Mouse (Mus musculus) limb, embryonic 14.5 days (tissue): ENCODE results near the gene Pparg. TPM values are rescaled to one million over a fixed set of nuclear protein-coding genes. Genes with fewer than 3 reads are reported as not detected.

Experiments used
- ATAC-seq: fragments of 200-750 bp; cut with Nextera tagmentation; 2 replicates; pipeline ENCODE4 v1.8.0; 2017; ENCODE audit warnings: low read depth, moderate number of reproducible peaks, moderate TSS enrichment; ENCODE audit not compliant: low FRiP score
- DNase-seq: peaks from one replicate; pipeline ENCODE4 v3.0.0-alpha.2; 2015; ENCODE audit warnings: low spot score
- H3K27ac ChIP-seq: fragments of 300-500 bp; sonication (generic); replicated peaks from 2 replicates; pipeline ENCODE4 v1.5.1; 2014; ENCODE audit warnings: low read depth, mild to moderate bottlenecking, low read length, moderate library complexity, mixed read lengths
- H3K27me3 ChIP-seq: fragments of 300-500 bp; sonication (generic); 2 replicates; pipeline ENCODE4 v1.6.1; 2014; ENCODE audit warnings: low read length, mixed read lengths; ENCODE audit not compliant: control insufficient read depth, insufficient read depth
- H3K36me3 ChIP-seq: fragments of 300-500 bp; sonication (generic); 2 replicates; pipeline ENCODE4 v1.6.1; 2014; ENCODE audit warnings: mild to moderate bottlenecking, low read length, moderate library complexity, mixed read lengths; ENCODE audit not compliant: control insufficient read depth, insufficient read depth
- H3K4me1 ChIP-seq: fragments of 300-500 bp; sonication (generic); 2 replicates; pipeline ENCODE4 v1.6.1; 2014; ENCODE audit warnings: antibody characterized with exemption, low read length, mixed read lengths; ENCODE audit not compliant: control insufficient read depth, insufficient read depth
- H3K4me2 ChIP-seq: fragments of 300-500 bp; sonication (generic); replicated peaks from 2 replicates; pipeline ENCODE4 v1.6.1; 2014; ENCODE audit warnings: low read depth, mild to moderate bottlenecking, low read length, moderate library complexity; ENCODE audit not compliant: severe bottlenecking
- H3K4me3 ChIP-seq: fragments of 300-500 bp; sonication (generic); replicated peaks from 2 replicates; pipeline ENCODE4 v1.5.1; 2014; ENCODE audit warnings: low read length
- H3K9ac ChIP-seq: fragments of 300-500 bp; sonication (generic); 2 replicates; pipeline ENCODE4 v1.6.1; 2014; ENCODE audit warnings: mild to moderate bottlenecking, low read depth, low read length, moderate library complexity; ENCODE audit not compliant: severe bottlenecking
- H3K9me3 ChIP-seq: fragments of 300-500 bp; sonication (generic); 2 replicates; pipeline ENCODE4 v1.6.1; 2016; ENCODE audit warnings: low read length; ENCODE audit not compliant: control insufficient read depth
- POLR2A ChIP-seq: fragments of 200-500 bp; IDR thresholded peaks from 2 replicates; pipeline ENCODE4 v1.8.0; 2012; ENCODE audit warnings: inconsistent platforms, mild to moderate bottlenecking, moderate library complexity, borderline replicate concordance; ENCODE audit not compliant: insufficient read depth, insufficient read length; ENCODE audit errors: extremely low read depth
- WGBS: fragments of 180-500 bp; shearing (Covaris S2); extraction: QIAGEN DNeasy Blood & Tissue Kit; methylation state at CpG from one replicate; pipeline ENCODE4 v1.1.7; 2014; 5-methylcytosine and 5-hydroxymethylcytosine counted together
- polyA plus RNA-seq, 2 experiments: library from polyadenylated mRNA; depleted of rRNA in 1 of 2; stranded (reverse) in 1 of 2; unstranded in 1 of 2; fragments of >200 nt; fragmentation: Nextera tagmentation in 1 of 2; extraction: Ambion mirVana in 1 of 2; gene quantifications; 2 replicates each; pipeline versions ENCODE4 v1.2.1 to v1.2.3; 2012 to 2014

Gene Pparg
- polyA plus RNA-seq, 2 experiments = 2.1 to 2.3 TPM

DNA sequence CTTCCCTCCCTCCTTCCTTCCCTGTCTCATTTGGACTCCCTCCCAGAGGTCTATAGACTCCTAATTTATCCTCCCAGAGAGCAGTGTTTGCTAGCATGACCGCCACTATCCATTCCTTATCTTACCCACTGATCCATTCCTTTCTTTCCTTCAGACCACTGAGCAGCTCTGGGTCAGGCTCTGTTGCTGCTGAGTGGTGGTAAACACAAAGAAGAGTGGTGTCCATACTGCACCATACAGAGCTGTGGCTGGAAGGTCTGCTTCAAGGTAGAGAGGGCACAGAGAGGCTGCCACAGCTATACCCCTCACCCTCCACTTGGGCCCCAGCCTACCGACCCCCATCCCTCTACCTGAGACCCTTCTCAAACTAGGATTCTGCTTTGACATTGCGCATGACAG lies 143.4 kb downstream of the Pparg start:
- DNase-seq = no peak
- Histone ChIP-seq H3K27ac (no peak overlapping the region), H3K9ac (no peak overlapping the region), H3K4me1 (no peaks in the 10 kb centered on the region), H3K4me2 (no peak overlapping the region), H3K4me3 (no peak overlapping the region), H3K27me3 (no peaks in the 10 kb centered on the region), H3K9me3 (peaks cover 4% of the 10 kb centered on the region; the same call in 1 of the 2 replicates), H3K36me3 (no peaks in the 10 kb centered on the region)
- no peak for ATAC-seq
- TF ChIP-seq POLR2A = no peak
- WGBS = 87% methylated on average over 3 of the region's 3 CpGs

DNA sequence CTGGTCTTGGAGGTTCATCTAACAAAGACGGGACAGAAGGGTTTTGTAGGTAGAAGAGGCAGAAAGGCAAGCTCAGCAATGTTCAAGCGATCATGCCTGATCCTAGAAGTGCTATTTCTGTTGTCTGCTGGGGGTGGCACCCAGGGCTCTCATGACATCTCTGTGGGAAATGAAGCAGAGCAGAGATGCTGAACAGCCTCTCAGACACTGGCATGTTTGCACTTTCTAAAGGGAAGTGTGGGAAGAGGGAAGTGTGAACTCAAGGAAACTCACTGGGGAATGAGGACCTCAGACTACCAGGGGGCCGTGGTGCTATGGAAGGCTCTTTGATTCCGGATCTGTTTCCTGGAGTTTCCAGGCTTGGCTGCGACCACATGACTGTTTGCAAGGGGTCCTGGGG lies 144.2 kb downstream of the Pparg start:
- no peaks in the 10 kb centered on the region for H3K4me1 ChIP-seq
- 84% methylated on average over 5 of the region's 5 CpGs for WGBS
- no peaks in the 10 kb centered on the region for H3K36me3 ChIP-seq
- H3K9ac ChIP-seq = no peak overlapping the region
- TF ChIP-seq POLR2A = no peak
- H3K9me3 ChIP-seq = peaks cover 4% of the 10 kb centered on the region; the same call in 1 of the 2 replicates
- H3K4me2 ChIP-seq = no peak overlapping the region
- ATAC-seq (no peak), DNase-seq (no peak)
- H3K27me3 ChIP-seq = no peaks in the 10 kb centered on the region
- H3K27ac ChIP-seq = no peak overlapping the region
- no peak overlapping the region for H3K4me3 ChIP-seq

DNA sequence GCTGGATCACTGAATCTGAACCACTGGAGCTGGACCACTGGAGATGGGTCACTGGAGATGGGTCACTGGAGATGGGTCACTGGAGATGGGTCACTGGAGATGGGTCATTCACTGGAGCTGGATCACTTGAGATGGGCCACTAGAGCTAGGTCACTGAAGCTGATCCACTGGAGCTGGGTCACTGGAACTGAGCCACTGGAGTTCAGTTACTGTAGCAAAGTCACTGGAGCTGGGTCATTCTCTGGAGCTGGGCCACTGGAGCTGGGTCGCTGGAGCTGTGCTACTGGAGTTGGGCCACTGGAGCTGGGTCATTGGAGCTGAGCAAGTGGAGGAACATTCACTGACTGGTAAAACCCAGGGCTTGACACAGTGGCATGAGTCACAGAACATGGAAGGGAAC lies 145.7 kb downstream of the Pparg start:
- no peaks in the 10 kb centered on the region for H3K36me3 ChIP-seq
- no peak overlapping the region for H3K4me3 ChIP-seq
- no peak overlapping the region for H3K27ac ChIP-seq
- no peaks in the 10 kb centered on the region for H3K4me1 ChIP-seq
- no peak overlapping the region for H3K9ac ChIP-seq
- H3K27me3 ChIP-seq = no peaks in the 10 kb centered on the region
- no peak overlapping the region for H3K4me2 ChIP-seq
- no peak for DNase-seq
- peaks cover 4% of the 10 kb centered on the region; the same call in 1 of the 2 replicates for H3K9me3 ChIP-seq
- WGBS = 92% methylated on average over 1 of the region's 1 CpGs
- TF ChIP-seq POLR2A = no peak
- ATAC-seq = no peak

DNA sequence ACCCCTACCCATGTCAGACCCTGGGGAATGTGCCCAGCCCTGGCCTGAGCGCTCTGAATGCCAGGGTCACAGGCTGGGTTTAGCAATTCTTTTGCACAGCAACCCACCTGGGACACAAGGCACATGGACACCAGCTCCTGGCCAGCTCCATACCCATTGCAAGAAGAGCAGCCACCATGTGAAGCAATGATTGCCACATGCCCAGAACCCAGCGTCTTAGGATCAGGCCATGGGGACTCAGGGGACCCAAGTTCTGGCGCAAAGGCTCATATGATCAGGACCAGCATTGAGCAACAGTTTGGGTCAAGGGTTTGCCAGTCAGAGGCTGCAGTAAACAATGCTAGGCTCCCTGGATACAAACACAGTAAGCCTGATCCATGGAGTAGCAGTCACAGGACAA lies 150.7 kb downstream of the Pparg start:
- Histone ChIP-seq H3K27ac (no peak overlapping the region), H3K27me3 (no peaks in the 10 kb centered on the region), H3K4me2 (no peak overlapping the region), H3K36me3 (no peaks in the 10 kb centered on the region), H3K9me3 (peaks cover 4% of the 10 kb centered on the region; the same call in 1 of the 2 replicates), H3K9ac (no peak overlapping the region), H3K4me1 (no peaks in the 10 kb centered on the region), H3K4me3 (no peak overlapping the region)
- WGBS = 77% methylated on average over 3 of the region's 3 CpGs
- no peak for TF ChIP-seq POLR2A
- DNase-seq (no peak), ATAC-seq (no peak)

DNA sequence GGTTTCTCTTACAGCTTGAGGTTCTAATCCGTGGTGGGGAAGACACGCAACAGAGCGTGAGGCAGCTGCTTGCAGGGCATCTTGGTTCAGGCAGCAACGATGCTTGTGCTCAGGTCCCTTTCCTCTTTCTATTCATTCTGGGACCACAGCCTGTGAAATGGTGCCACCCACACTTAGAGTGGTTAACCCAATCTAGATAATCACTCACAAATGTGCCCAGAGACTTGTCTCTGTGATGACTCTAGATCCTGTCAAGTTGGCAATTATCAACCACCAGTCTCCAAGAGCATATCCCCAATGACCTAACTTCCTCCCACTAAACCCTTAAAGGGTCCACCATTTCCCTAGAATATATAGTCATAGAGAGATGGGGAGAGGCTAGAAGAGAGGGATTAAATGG lies 152.5 kb downstream of the Pparg start:
- H3K27ac ChIP-seq = no peak overlapping the region
- H3K4me1 ChIP-seq = no peaks in the 10 kb centered on the region
- ATAC-seq = no peak
- peaks cover 4% of the 10 kb centered on the region; the same call in 1 of the 2 replicates for H3K9me3 ChIP-seq
- WGBS = 90% methylated on average over 4 of the region's 4 CpGs
- H3K9ac ChIP-seq = no peak overlapping the region
- TF ChIP-seq POLR2A = no peak
- H3K4me2 ChIP-seq = no peak overlapping the region
- DNase-seq = no peak
- H3K4me3 ChIP-seq = no peak overlapping the region
- no peaks in the 10 kb centered on the region for H3K36me3 ChIP-seq
- no peaks in the 10 kb centered on the region for H3K27me3 ChIP-seq

DNA sequence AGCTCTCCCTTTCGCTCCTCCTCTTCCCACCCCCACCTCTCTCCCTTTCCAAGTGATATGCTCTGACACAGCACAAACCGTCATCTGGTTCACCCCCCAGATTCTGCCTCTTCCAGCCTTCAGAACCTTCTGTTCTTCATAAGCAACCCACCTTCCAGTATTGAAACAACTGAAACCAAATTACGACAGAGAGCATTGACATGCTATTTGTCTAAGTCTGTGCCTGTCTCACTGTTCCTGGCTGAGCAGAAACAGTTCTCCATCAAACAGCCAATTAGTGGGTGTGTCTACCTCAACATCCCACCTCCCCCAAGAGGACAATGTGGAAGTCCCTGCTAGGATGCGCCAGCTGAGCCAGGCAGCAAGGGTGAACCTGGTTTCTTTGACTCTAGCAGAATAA lies 157.2 kb downstream of the Pparg start:
- TF ChIP-seq POLR2A = no peak
- Histone ChIP-seq H3K9ac (no peak overlapping the region), H3K4me2 (no peak overlapping the region), H3K36me3 (no peaks in the 10 kb centered on the region), H3K27me3 (no peaks in the 10 kb centered on the region), H3K9me3 (no peaks in the 10 kb centered on the region), H3K27ac (no peak overlapping the region), H3K4me1 (no peaks in the 10 kb centered on the region), H3K4me3 (no peak overlapping the region)
- 62% methylated on average over 4 of the region's 4 CpGs for WGBS
- no peak for ATAC-seq
- no peak for DNase-seq
